Mouse (Mus musculus) yolk sac, embryonic 10.5 days (tissue): ENCODE measurements at regions not wholly inside any gene's neighbourhood (a gene's known extent, or its start where the extent isn't known, plus 50 kb on each side); places are given as distances from the start of the nearest gene placed in this dataset.

ENCODE experiments used
- DNase-seq: peaks from one replicate; pipeline ENCODE4 v3.0.0-alpha.2; 2017; ENCODE audit warnings: low spot score

GRCm38 (mm10) chr3:120123155-120123554 lies 338.9 kb upstream of the Ptbp2 start:
- DNase-seq, result no peak

GRCm38 (mm10) chr3:120083171-120083932 lies 299.1 kb upstream of the Ptbp2 start:
- DNase-seq, result no peak

GRCm38 (mm10) chr3:120073528-120073927 lies 289.3 kb upstream of the Ptbp2 start:
- DNase-seq, result no peak

DNA sequence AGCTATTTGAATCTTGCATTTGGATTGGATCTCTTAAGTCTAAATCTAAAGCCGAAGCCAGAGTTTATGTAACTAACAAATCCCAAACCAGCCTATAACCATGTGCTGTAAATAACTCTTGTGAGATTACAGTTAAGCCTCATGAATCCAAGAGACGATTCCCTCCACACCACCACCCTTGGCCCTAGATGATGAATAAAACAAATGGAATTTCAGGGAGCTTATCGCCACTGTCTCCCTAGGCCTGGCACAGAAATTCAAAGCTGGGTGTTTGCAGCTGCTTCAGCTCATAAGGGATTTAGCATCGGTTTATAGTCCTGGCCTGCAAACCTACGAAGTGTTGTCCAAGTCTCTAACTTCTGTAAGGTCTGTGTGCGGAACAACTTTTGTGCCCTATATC lies 281.4 kb upstream of the Ptbp2 start:
- DNase-seq, result peak; percentile 11

GRCm38 (mm10) chr3:120064854-120065480 lies 280.7 kb upstream of the Ptbp2 start:
- DNase-seq, result no peak

GRCm38 (mm10) chr3:120062264-120062663 lies 278.0 kb upstream of the Ptbp2 start:
- DNase-seq, result no peak

GRCm38 (mm10) chr3:120059959-120060358 lies 275.7 kb upstream of the Ptbp2 start:
- DNase-seq, result no peak

GRCm38 (mm10) chr3:120055216-120056154 lies 271.2 kb upstream of the Ptbp2 start:
- DNase-seq, result no peak

DNA sequence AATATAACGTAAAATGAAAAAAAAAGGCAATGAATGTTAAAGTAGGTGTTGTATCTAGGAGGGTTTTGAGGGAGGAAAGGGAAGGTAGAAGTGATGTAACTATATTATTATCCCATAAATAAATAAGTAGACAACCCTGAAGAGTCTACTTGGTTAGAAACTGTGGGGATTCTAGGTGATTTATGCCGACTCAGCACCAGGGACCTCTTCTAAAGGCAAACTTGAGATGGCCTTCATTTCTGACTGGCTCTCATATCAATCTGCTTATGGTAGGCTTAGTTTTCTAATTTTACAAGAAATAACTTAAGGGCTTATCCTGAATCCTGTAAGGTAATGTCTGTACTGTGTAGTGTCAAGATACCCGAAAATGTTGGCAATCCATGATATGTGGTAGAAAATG lies 263.0 kb upstream of the Ptbp2 start:
- DNase-seq, result no peak

GRCm38 (mm10) chr3:120037526-120037925 lies 253.3 kb upstream of the Ptbp2 start:
- no peak for DNase-seq

- no peak for DNase-seq
Observed at GRCm38 (mm10) chr3:120019826-120020683, 235.8 kb upstream of the Ptbp2 start.

GRCm38 (mm10) chr3:120015376-120015775 lies 231.1 kb upstream of the Ptbp2 start:
- no peak for DNase-seq

GRCm38 (mm10) chr3:120011861-120012260 lies 227.6 kb upstream of the Ptbp2 start:
- DNase-seq, result no peak

DNA sequence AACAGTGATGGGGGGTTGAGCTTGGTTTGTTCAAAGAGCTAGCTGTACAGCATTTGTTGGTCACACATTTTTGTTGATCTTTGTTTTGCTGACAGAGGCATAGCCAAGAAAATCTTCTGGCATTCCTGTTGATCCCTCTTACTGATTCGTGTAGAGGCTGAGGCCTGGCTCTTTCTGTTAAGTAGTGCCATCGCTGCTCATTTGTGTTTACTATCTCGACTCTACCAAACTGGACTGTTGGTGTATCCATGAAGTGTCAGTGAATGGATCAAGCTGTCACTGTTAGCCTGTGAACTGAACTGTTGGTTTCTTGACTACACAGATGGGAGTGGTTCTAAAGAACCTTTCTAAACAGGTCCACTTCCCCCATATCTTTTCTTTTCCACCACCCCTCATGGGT lies 223.8 kb upstream of the Ptbp2 start:
- DNase-seq, result no peak

DNA sequence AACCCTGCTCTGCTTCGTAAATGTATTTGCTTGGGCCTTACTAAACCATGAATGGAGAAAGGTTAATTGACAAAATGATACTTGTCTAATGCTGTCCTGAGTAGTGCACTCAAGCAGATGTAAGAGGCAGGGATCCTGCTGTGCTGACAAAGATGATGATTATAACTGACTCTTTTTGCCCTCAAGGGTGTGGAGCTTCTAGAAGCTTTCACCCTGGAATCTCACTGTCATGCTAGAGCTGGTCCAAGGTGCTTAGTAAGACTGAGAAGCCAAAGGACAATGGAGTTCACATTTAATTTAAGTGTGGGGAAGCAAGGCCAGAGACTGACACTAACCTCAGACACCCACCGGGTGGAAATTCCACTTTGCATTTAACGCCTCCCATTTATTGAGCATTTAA lies 220.3 kb upstream of the Ptbp2 start:
- DNase-seq, result no peak

- no peak for DNase-seq
Observed at GRCm38 (mm10) chr3:120000281-120000680, 216.0 kb upstream of the Ptbp2 start.

- no peak for DNase-seq
Observed at GRCm38 (mm10) chr3:119996258-119996988, 212.2 kb upstream of the Ptbp2 start.

GRCm38 (mm10) chr3:119995781-119996180 lies 211.5 kb upstream of the Ptbp2 start:
- no peak for DNase-seq

DNA sequence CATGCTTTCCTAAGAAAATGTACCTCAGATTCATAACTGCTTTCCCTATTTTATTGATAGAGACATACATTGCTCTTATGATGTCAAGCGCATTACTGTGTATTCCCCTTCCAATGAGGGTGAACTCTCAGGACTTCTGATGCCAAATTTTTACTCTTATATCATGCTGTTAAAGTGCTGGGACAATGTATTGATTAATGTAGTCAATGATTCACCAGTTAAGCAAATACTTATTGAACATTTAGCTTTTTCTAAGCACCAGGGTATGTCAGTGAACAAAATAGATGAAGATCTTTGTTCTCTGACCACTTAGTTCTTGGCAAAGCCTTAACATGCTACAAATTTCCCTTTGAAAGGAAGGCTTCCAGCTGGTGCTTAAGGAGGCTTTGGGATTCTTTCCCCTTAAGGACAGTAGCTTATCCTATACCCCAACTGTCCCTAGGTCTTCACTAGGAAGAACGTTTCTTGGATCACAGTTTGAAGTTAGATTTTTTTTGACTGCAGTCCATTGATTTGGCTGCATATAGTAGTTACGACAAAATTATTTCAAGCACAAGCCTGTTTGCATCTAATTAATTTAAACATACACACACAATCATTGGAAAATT lies 203.1 kb upstream of the Ptbp2 start:
- DNase-seq, result no peak

DNA sequence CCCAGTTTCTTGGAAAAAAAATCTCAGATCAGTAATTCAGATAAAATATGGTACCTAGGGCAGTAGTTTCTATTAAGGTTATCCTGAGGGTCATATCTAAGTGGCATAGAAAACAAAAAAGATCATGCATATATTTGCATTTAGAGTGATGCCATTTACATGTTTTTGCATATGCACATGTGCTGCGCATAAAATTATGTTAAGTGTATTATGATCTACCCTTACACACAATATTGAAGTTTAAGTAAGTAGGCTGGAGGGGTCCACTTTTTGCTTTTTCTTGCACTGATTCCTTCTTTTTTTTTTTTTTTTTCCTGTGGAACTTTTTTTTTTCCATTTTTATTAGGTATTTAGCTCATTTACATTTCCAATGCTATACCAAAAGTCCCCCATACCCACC lies 193.1 kb upstream of the Ptbp2 start:
- DNase-seq, result no peak

DNA sequence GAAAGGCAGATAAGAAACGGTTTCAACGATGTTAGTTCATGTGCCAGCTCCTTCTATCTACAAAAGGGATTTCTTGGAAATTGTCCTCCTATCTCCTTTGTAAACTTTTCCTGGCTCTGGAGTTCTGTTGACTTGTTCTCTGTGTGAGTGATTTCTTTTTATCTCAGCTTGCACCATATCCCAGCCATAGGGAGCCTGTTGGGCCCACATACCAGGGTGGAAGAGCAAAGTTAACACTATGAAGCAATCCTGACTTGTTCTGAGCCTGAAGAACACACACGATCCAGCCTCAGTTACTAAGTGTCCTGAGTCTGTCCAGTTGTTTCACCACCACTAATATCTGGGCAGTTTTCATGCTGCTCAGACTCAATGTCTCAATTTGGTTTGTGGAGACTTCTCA lies 192.1 kb upstream of the Ptbp2 start:
- DNase-seq, result no peak
